Mouse (Mus musculus): ENCODE measurements around the gene Ttc9.

- TF ChIP-seq CTCF (IDR thresholded peaks at IDR 0.05; ENCODE audit: low read depth, low read length) = no peak
- TF ChIP-seq POLR2A (IDR thresholded peaks at IDR 0.05; ENCODE audit: borderline replicate concordance, low read depth, low read length) = no peak
These were observed 53.0 kb downstream of the Ttc9 start for GRCm38 (mm10) chr12:81684096-81684495.
